Mouse (Mus musculus) cerebellum, adult 2 months (tissue): Measurements from ENCODE around the gene B430305J03Rik.

Source experiments
- CTCF ChIP-seq: fragments of 200-500 bp; IDR thresholded peaks from 2 replicates; pipeline ENCODE4 v1.5.1; 2011; ENCODE audit warnings: low read depth, mild to moderate bottlenecking, control low read depth, low read length, moderate library complexity, borderline replicate concordance; ENCODE audit not compliant: insufficient read depth
- POLR2A ChIP-seq: fragments of 200-500 bp; IDR thresholded peaks from 2 replicates; pipeline ENCODE4 v1.6.1; 2011; ENCODE audit warnings: low read length, control low read depth, borderline replicate concordance; ENCODE audit not compliant: insufficient read depth

DNA sequence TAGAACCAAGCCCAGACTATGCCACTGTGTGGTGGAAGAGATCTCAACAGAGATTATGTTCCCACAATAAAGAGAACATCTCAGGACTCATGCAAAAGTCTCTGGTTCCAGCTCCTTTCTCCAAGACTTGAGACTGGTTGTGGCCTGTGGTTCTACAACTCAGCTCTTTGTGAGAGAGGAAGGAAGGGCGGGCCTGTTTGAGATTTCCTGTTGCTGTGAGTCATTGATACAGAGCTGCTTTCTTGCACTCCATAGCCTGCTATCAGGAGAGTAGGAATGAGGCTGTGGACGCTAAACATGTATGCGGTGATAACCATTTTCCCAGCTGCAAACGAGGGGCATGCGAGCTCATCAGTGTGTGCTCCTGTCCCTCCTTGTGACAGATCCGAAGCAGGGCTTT is 43.9 kb upstream of the B430305J03Rik start:
- no peak for TF ChIP-seq CTCF
- no peak for TF ChIP-seq POLR2A
